Mouse (Mus musculus) midbrain, postnatal 0 days (tissue): Measurements from ENCODE around the gene Ajap1. TPM values are rescaled to one million over a fixed set of nuclear protein-coding genes. Genes with fewer than 3 reads are reported as not detected.

Experiments
- ATAC-seq: fragments of 200-750 bp; cut with Nextera tagmentation; 2 replicates; pipeline ENCODE4 v1.8.0; 2017; ENCODE audit warnings: moderate number of reproducible peaks, mild to moderate bottlenecking, moderate TSS enrichment, moderate library complexity; ENCODE audit not compliant: low FRiP score
- DNase-seq: peaks from one replicate; pipeline ENCODE4 v3.0.0-alpha.2; 2015; ENCODE audit warnings: low spot score
- H3K27ac ChIP-seq: fragments of 300-500 bp; sonication (generic); 2 replicates; pipeline ENCODE4 v1.5.1; 2014; ENCODE audit warnings: low read depth, mild to moderate bottlenecking, low read length, mixed read lengths
- H3K27me3 ChIP-seq: fragments of 300-500 bp; sonication (generic); 2 replicates; pipeline ENCODE4 v1.6.1; 2014; ENCODE audit warnings: low read length, control low read depth, mixed read lengths; ENCODE audit not compliant: insufficient read depth
- H3K36me3 ChIP-seq: fragments of 300-500 bp; sonication (generic); 2 replicates; pipeline ENCODE4 v1.6.1; 2014; ENCODE audit warnings: low read length, control low read depth, mixed read lengths; ENCODE audit not compliant: insufficient read depth
- H3K4me1 ChIP-seq: fragments of 300-500 bp; sonication (generic); 2 replicates; pipeline ENCODE4 v1.6.1; 2014; ENCODE audit warnings: mild to moderate bottlenecking, control low read depth, antibody characterized with exemption, low read length, mixed read lengths; ENCODE audit not compliant: insufficient read depth
- H3K4me2 ChIP-seq: fragments of 300-500 bp; sonication (generic); 2 replicates; pipeline ENCODE4 v1.6.1; 2014; ENCODE audit warnings: low read depth, mild to moderate bottlenecking, low read length, mixed read lengths; ENCODE audit not compliant: poor library complexity, severe bottlenecking
- H3K4me3 ChIP-seq: fragments of 300-500 bp; sonication (generic); 2 replicates; pipeline ENCODE4 v1.5.1; 2014; ENCODE audit warnings: low read depth, mild to moderate bottlenecking, low read length, moderate library complexity
- H3K9ac ChIP-seq: fragments of 300-500 bp; sonication (generic); replicated peaks from 2 replicates; pipeline ENCODE4 v1.6.1; 2014; ENCODE audit warnings: mild to moderate bottlenecking, low read length, moderate library complexity, mixed read lengths; ENCODE audit not compliant: poor library complexity, severe bottlenecking
- H3K9me3 ChIP-seq: fragments of 300-500 bp; sonication (generic); 2 replicates; pipeline ENCODE4 v1.6.1; 2016; ENCODE audit warnings: low read length, control low read depth
- CTCF ChIP-seq: IDR thresholded peaks from 2 replicates; pipeline ENCODE4 v1.5.1; 2016; ENCODE audit warnings: antibody characterized with exemption, mild to moderate bottlenecking
- WGBS: fragments of 180-500 bp; shearing (Covaris S2); extraction: QIAGEN DNeasy Blood & Tissue Kit; methylation state at CpG from one replicate; pipeline ENCODE4 v1.1.7; 2014; 5-methylcytosine and 5-hydroxymethylcytosine counted together
- polyA plus RNA-seq: library from polyadenylated mRNA; unstranded; fragments of >200 nt; fragmentation: Nextera tagmentation; extraction: Ambion mirVana; gene quantifications from 2 replicates; pipeline ENCODE4 v1.2.1, GENCODE M21; 2015
- total RNA-seq: library from RNA; depleted of rRNA; stranded (reverse); fragments of >200 nt; gene quantifications from 2 replicates; pipeline ENCODE4 v1.2.3, GENCODE M21; 2014

Gene Ajap1
- total and polyA plus RNA-seq, 2 experiments from 2014 or later = 33.7 to 80.8 TPM

DNA sequence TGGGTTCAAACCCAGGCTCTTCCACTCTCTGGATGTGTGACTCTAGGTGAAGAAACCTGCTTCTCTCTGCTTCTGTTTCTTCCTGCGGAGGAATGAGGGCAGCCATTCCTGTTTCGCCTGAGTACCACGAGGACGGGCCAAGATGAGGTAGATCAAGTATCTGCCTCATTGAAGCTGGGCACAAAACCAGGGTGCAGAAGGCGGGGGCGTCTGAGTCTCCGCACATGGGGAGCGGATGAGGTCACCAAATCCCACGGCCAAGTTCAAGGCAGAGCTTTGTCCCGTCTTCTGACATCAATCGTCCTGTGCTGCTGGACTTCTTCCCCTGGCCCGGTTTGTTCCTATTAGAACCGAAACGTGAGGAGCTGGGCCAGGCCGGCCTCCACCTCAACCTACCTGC lies 12.9 kb downstream of the Ajap1 start:
- Histone ChIP-seq H3K36me3 (peaks cover 9% of the 10 kb centered on the region), H3K4me2 (no peak overlapping the region), H3K9me3 (no peaks in the 10 kb centered on the region), H3K4me1 (no peaks in the 10 kb centered on the region), H3K4me3 (no peak overlapping the region), H3K27me3 (no peaks in the 10 kb centered on the region), H3K9ac (no peak overlapping the region), H3K27ac (no peak overlapping the region)
- ATAC-seq (no peak), DNase-seq (no peak)
- WGBS = 93% methylated on average over 15 of the region's 15 CpGs
- TF ChIP-seq CTCF = no peak

DNA sequence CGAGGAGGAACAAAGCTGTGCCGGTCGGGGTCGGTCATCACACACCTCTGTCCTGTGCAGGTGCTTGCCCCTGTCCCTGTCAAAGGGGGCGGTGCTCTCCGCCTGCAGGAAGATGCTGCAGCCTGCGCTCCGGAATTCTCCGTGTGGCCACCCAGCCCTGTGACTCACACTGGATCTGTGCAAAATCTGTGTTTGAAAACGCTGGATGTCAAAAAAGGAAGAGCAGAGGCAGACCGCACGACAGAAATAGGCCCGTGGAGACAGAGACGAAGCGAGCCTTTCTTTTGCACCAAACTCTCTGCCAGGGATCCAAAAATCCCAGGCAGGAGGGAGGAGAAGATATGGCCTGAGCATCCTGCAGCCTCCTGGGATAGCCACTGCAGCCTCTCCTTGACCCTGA lies 22.7 kb downstream of the Ajap1 start:
- WGBS = 89% methylated on average over 15 of the region's 15 CpGs
- ATAC-seq (no peak), DNase-seq (no peak)
- H3K4me1 ChIP-seq = no peaks in the 10 kb centered on the region
- no peak overlapping the region for H3K9ac ChIP-seq
- H3K27me3 ChIP-seq = no peaks in the 10 kb centered on the region
- 0 out of 2 replicates have a peak, but pooled peaks cover 8% of the 10 kb centered on the region for H3K36me3 ChIP-seq
- H3K4me3 ChIP-seq = no peak overlapping the region
- H3K27ac ChIP-seq = no peak overlapping the region
- no peak overlapping the region for H3K4me2 ChIP-seq
- no peak for TF ChIP-seq CTCF
- no peaks in the 10 kb centered on the region for H3K9me3 ChIP-seq

DNA sequence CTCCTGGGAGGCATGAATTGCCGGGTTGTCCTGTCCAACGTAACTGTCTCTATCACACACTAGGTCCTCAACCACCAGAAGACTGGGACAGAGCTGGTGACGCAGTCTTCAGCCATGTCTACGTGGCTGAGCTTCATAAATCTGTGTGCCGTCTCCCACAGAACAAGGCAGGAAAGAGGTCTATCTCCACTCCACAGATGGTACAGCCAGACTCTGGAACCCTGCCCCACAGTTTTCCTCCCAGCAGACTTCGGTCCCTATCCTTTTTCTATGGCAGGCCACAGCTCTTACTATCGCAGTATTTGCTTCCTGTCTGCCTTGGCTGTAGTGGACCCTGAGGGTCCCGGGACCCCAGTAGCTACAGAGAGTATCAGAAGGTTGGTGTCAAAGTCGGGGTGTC lies 23.1 kb downstream of the Ajap1 start:
- Histone ChIP-seq H3K27ac (no peak overlapping the region), H3K4me3 (no peak overlapping the region)
- WGBS = 97% methylated on average over 9 of the region's 9 CpGs

DNA sequence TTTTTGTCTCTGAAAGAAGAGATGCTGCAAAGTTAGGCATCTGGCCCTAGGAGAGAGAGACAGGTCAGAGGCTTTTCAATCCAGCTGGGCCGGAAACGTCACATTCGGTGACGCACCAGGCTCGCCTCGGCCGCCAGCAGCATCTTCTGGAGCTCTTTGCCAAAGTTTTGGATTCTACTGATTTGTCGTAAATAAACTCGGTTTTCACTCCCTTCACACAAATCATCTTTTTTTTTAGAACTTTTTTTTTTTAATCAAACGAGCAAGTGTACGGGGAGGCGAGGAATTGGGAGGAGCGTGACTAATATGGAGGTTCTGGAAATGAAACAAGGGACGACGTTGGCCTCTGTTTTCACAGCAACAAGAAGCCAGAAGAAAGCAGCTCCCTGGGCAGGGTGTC lies 23.8 kb downstream of the Ajap1 start:
- Histone ChIP-seq H3K9ac (no peak overlapping the region), H3K4me2 (no peak overlapping the region), H3K27me3 (no peaks in the 10 kb centered on the region), H3K4me1 (no peaks in the 10 kb centered on the region), H3K4me3 (no peak overlapping the region), H3K27ac (no peak overlapping the region), H3K9me3 (no peaks in the 10 kb centered on the region), H3K36me3 (0 out of 2 replicates have a peak, but pooled peaks cover 8% of the 10 kb centered on the region)
- DNase-seq = no peak
- no peak for ATAC-seq
- WGBS = 86% methylated on average over 15 of the region's 15 CpGs
- no peak for TF ChIP-seq CTCF

More for the DNA sequence above, 23.1 kb downstream of the Ajap1 start:
- H3K36me3 ChIP-seq = 0 out of 2 replicates have a peak, but pooled peaks cover 8% of the 10 kb centered on the region
- no peak for TF ChIP-seq CTCF
- no peak for ATAC-seq
- no peaks in the 10 kb centered on the region for H3K9me3 ChIP-seq
- H3K4me1 ChIP-seq = no peaks in the 10 kb centered on the region
- H3K9ac ChIP-seq = no peak overlapping the region
- H3K4me2 ChIP-seq = no peak overlapping the region
- no peaks in the 10 kb centered on the region for H3K27me3 ChIP-seq
- DNase-seq = no peak

DNA sequence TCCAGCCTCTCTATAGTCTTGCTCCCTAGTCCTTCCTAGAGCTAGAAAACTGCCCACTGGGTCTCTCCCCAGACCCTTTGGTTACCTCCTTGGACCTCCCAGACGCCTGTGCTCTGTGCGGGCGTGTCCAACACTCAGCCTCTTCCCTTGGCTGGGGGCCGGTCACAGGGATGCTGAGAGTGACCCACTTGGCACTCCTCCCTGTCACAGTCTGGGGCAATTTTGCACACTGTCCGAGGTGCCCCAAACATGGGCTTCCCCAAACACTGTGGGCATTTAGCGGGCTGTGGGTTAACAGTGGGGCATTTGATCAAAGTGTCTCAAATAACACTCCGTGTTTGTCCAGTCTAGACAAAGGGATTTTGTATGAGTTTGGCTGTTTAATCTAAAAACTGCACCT lies 29.1 kb downstream of the Ajap1 start:
- H3K27ac ChIP-seq = no peak overlapping the region
- no peak overlapping the region for H3K9ac ChIP-seq
- no peak for TF ChIP-seq CTCF
- no peaks in the 10 kb centered on the region for H3K27me3 ChIP-seq
- ATAC-seq = no peak
- 90% methylated on average over 7 of the region's 7 CpGs for WGBS
- no peak overlapping the region for H3K4me2 ChIP-seq
- no peak overlapping the region for H3K4me3 ChIP-seq
- no peaks in the 10 kb centered on the region for H3K4me1 ChIP-seq
- H3K36me3 ChIP-seq = no peaks in the 10 kb centered on the region
- H3K9me3 ChIP-seq = no peaks in the 10 kb centered on the region
- no peak for DNase-seq

DNA sequence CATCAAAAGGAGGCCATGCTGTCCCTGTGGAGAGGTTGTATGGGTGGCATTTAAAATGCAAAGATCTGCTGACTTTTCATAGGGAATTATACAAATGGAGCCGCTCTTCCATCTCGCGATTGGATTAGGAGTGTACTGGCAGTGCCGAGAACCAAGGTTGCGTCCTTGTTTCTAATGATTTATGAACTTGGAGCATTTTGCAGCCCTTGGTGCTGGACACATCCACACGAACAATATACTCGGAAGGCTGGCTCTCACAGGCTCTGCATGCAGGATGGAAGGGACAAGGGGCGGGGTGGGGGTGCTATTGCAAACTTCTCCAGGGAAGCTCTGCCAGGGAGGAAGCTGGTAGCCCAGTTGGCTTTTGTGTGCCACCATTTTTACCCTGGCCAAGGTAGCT lies 31.1 kb downstream of the Ajap1 start:
- no peaks in the 10 kb centered on the region for H3K27me3 ChIP-seq
- H3K4me1 ChIP-seq = no peaks in the 10 kb centered on the region
- ATAC-seq = no peak
- DNase-seq = no peak
- 80% methylated on average over 8 of the region's 8 CpGs for WGBS
- H3K4me3 ChIP-seq = no peak overlapping the region
- H3K9me3 ChIP-seq = no peaks in the 10 kb centered on the region
- no peaks in the 10 kb centered on the region for H3K36me3 ChIP-seq
- TF ChIP-seq CTCF = no peak
- H3K4me2 ChIP-seq = no peak overlapping the region
- H3K27ac ChIP-seq = no peak overlapping the region
- H3K9ac ChIP-seq = no peak overlapping the region
